Mouse (Mus musculus): Measurements from ENCODE around the gene Edar.

DNA sequence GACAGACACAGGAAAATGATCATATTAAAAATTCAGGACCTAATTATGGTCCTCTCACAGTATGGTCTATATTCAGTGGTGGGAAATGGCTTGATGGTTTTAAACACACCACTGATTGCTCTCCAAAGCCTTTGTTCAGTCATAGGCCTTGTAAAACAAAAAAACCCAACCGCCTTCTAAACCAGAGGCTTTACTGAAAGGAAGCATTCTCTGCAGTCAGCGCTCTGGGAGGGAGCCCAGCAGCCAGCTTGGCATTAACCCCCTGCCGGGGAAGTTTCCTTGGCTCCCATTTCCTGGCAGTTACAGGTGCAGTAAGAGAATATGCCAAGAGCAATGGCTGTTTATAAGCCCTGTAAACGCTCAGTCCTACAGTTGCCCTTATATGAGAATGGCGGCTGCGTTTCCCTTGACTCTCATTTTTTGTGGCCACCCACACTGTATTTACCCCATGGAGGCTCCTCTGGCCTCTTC lies 74.0 kb downstream of the Edar start:
- TF ChIP-seq CTCF (IDR thresholded peaks at IDR 0.05; ENCODE audit: low read depth) (no peak), EP300 (IDR thresholded peaks at IDR 0.05; ENCODE audit: low read depth) (no peak)

All from liver, postnatal 0 days (tissue).